ENCODE assay signal across 8 mouse cellular contexts in genomic region chr11:54437310-54437822, GRCm38 (mm10). TPM values are rescaled to one million over a fixed set of nuclear protein-coding genes. Genes with fewer than 3 reads are reported as not detected.
DNase-seq lines count a peak whose midpoint lies in the region; ATAC-seq and TF ChIP-seq lines count a peak whose summit lies in the region.

No protein-coding gene starts in this region.

- H3K27ac ChIP-seq in ES-Bruce4 (ENCODE audit: insufficient read depth, low read length): no peak overlapping the region
- H3K27ac ChIP-seq in liver, postnatal 0 days (ENCODE audit: low read depth): peak overlapping the region; percentile 64; the same call in 1 of the 2 replicates

- H3K27me3 ChIP-seq in ES-Bruce4 (ENCODE audit: control insufficient read depth, insufficient read depth, low read length, poor library complexity, severe bottlenecking): no peaks in the 10 kb centered on the region; the same call in 1 of the 2 replicates
- H3K27me3 ChIP-seq in liver, postnatal 0 days (ENCODE audit: insufficient read depth, low read length): no peaks in the 10 kb centered on the region

- ATAC-seq in granulocyte monocyte progenitor cell, adult 5-6 weeks (replicated peaks; ENCODE audit: poor library complexity, severe bottlenecking): peak; percentile 47
- ATAC-seq in liver, postnatal 0 days: no peak
- ATAC-seq in frontal cortex, adult (ENCODE audit: low TSS enrichment): no peak

- H3K9ac ChIP-seq in ES-Bruce4 (ENCODE audit: low read depth, poor library complexity, severe bottlenecking): peak overlapping the region; percentile 95; the same call in 1 of the 2 replicates
- H3K9ac ChIP-seq in liver, postnatal 0 days (replicated peaks): peak overlapping the region; percentile 95

- TF ChIP-seq EP300 in ES-Bruce4 (IDR thresholded peaks at IDR 0.05; ENCODE audit: insufficient read depth, low read depth, low read length): no peak
- TF ChIP-seq EP300 in liver, postnatal 0 days (IDR thresholded peaks at IDR 0.05; ENCODE audit: low read depth): 0 out of 2 replicates have a peak, but pooled peaks have one; percentile 11

- H3K36me3 ChIP-seq in ES-Bruce4 (ENCODE audit: control insufficient read depth, insufficient read depth, low read length, poor library complexity, severe bottlenecking): no peaks in the 10 kb centered on the region
- H3K36me3 ChIP-seq in liver, postnatal 0 days (replicated peaks; ENCODE audit: insufficient read depth, low read length): no peaks in the 10 kb centered on the region

- WGBS in liver, postnatal 0 days (ENCODE audit: insufficient replicate concordance): 25% methylated on average over 8 of the region's 8 CpGs

- peak; percentile 2 for DNase-seq in embryo, embryonic 11 days
- no peak for DNase-seq in embryo, embryonic 9.5 days (ENCODE audit: extremely low spot score)
- no peak for DNase-seq in liver, postnatal 0 days
- no peak for DNase-seq in thymus, adult 18-20 months
- no peak for DNase-seq in layer of hippocampus, postnatal 10 days (ENCODE audit: low spot score in 2 of 2)

- H3K4me2 ChIP-seq in liver, postnatal 0 days (ENCODE audit: low read depth, low read length): peak overlapping the region; percentile 79

- no peak for TF ChIP-seq POLR2A in ES-Bruce4 (IDR thresholded peaks at IDR 0.05; ENCODE audit: insufficient read depth, low read length)

- TF ChIP-seq CTCF in ES-Bruce4 (IDR thresholded peaks at IDR 0.05; ENCODE audit: low read depth, low read length): no peak
- TF ChIP-seq CTCF in liver, postnatal 0 days (IDR thresholded peaks at IDR 0.05; ENCODE audit: low read depth): no peak

- no peak overlapping the region for H3K4me3 ChIP-seq in ES-Bruce4 (ENCODE audit: low read depth, low read length)
- H3K4me3 ChIP-seq in liver, postnatal 0 days (ENCODE audit: low read depth, low read length): peak overlapping the region; percentile 85

- H3K9me3 ChIP-seq in ES-Bruce4 (replicated peaks; ENCODE audit: control insufficient read depth, insufficient read depth, low read length, poor library complexity, severe bottlenecking): no peaks in the 10 kb centered on the region
- H3K9me3 ChIP-seq in liver, postnatal 0 days (ENCODE audit: low read length): no peaks in the 10 kb centered on the region

- H3K4me1 ChIP-seq in ES-Bruce4 (ENCODE audit: control insufficient read depth, insufficient read depth, low read length): no peaks in the 10 kb centered on the region
- H3K4me1 ChIP-seq in liver, postnatal 0 days (ENCODE audit: insufficient read depth): peaks cover 6% of the 10 kb centered on the region; the same call in 1 of the 2 replicates

RNA-seq across cellular contexts. Expression of gene Fnip1, which starts 0.6 kb away (rescaled TPM):
- polyA plus RNA-seq in ES-Bruce4 (2011; ENCODE audit: insufficient read depth, insufficient read length, low read depth, missing spikeins): 33.2 TPM in 2 replicates
- 16.9 and 28.6 TPM in 2 replicates for total RNA-seq in granulocyte monocyte progenitor cell, adult 5-6 weeks (2014; fragmentation: Nextera tagmentation)
- 28.8 and 32.2 TPM in 2 replicates for total RNA-seq in granulocyte monocyte progenitor cell, adult 5-6 weeks (2017)
- 5.0 and 5.2 TPM in 2 replicates for polyA plus RNA-seq in liver, postnatal 0 days (2015; fragmentation: Nextera tagmentation; extraction: Ambion mirVana)
- 10 to 100 TPM; 22.8 to 23.3 TPM for total RNA-seq in layer of hippocampus, postnatal 10 days (2021)
